In the genomic region with DNA sequence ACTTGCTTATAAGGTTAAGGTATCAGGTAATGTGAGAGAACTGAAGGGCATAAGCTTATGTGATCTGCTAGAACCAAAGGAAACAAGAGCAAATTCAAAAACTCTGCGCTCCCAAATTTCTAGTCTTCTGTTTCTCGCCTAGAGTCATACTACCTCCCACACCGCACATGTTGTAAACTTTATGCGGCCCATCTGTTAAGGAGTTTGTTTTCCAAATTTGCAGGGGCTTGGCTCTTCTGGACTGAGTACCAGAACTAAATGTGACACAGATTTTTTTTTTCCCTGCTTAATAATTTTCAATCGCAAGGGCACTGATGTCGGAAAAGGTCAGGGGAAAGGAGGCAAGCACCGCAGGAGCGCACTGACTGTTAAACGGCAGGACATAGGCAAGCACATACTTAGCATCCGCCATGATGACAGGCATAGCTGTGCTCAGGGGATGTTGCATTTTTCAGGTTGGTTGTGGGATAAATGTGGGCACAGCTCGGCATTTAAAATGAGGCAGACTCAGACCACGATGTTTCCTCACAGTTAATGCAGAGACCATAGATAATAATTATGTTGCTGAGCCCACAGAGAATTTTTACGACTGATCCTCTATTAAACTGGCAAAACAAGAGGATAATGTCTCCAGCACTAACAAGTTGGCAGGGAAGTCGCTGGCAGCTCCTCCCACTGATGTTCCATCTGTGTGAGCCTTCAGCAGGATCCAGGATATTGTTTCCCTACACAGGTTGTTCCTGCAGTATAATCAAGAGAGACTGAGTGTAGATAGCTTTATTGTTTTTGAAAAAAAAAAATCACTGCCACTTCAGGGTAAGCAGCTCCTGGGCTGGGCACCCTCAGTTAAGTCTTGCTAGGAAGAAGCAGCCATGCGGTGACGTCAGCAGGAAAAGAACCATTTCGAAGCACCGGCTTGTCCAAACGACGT, we compare ENCODE assay signal across 8 mouse cellular contexts.
DNase-seq lines count a peak whose midpoint lies in the region; ATAC-seq lines count a peak whose summit lies in the region.

No protein-coding gene starts in this region.

- intact Hi-C loops in left cerebral cortex, postnatal 14 days (cut with DNase I) = no loop called here

- H3K27me3 ChIP-seq in forebrain, embryonic 13.5 days = no peaks in the 10 kb centered on the region
- no peaks in the 10 kb centered on the region for H3K27me3 ChIP-seq in forebrain, embryonic 11.5 days (ENCODE audit: control insufficient read depth, insufficient read depth, low read length)
- H3K27me3 ChIP-seq in heart, embryonic 11.5 days (ENCODE audit: control insufficient read depth, insufficient read depth, low read length) = no peaks in the 10 kb centered on the region
- no peaks in the 10 kb centered on the region for H3K27me3 ChIP-seq in kidney, embryonic 14.5 days (ENCODE audit: control insufficient read depth, insufficient read depth, low read length)

- no peaks in the 10 kb centered on the region; the same call in 1 of the 2 replicates for H3K9me3 ChIP-seq in forebrain, embryonic 13.5 days (replicated peaks)
- no peaks in the 10 kb centered on the region for H3K9me3 ChIP-seq in forebrain, embryonic 11.5 days (ENCODE audit: control insufficient read depth, low read length)
- no peaks in the 10 kb centered on the region for H3K9me3 ChIP-seq in heart, embryonic 11.5 days (replicated peaks; ENCODE audit: control insufficient read depth, low read length)
- no peaks in the 10 kb centered on the region for H3K9me3 ChIP-seq in kidney, embryonic 14.5 days (ENCODE audit: control insufficient read depth, low read length)

- no peak overlapping the region for H3K27ac ChIP-seq in forebrain, embryonic 13.5 days
- H3K27ac ChIP-seq in forebrain, embryonic 11.5 days (ENCODE audit: low read depth, low read length) = no peak overlapping the region
- H3K27ac ChIP-seq in heart, embryonic 11.5 days (ENCODE audit: low read depth, low read length) = no peak overlapping the region
- H3K27ac ChIP-seq in kidney, embryonic 14.5 days (ENCODE audit: low read depth, low read length) = no peak overlapping the region

- no peak overlapping the region for H3K4me3 ChIP-seq in forebrain, embryonic 13.5 days
- H3K4me3 ChIP-seq in forebrain, embryonic 11.5 days (ENCODE audit: low read depth, low read length) = no peak overlapping the region
- H3K4me3 ChIP-seq in heart, embryonic 11.5 days (ENCODE audit: low read depth, low read length) = no peak overlapping the region
- H3K4me3 ChIP-seq in kidney, embryonic 14.5 days (ENCODE audit: low read length) = no peak overlapping the region

- no peak overlapping the region for H3K9ac ChIP-seq in forebrain, embryonic 13.5 days
- no peak overlapping the region for H3K9ac ChIP-seq in forebrain, embryonic 11.5 days (ENCODE audit: low read length)
- no peak overlapping the region for H3K9ac ChIP-seq in heart, embryonic 11.5 days (ENCODE audit: low read depth, low read length)
- H3K9ac ChIP-seq in kidney, embryonic 14.5 days (ENCODE audit: low read depth, low read length) = no peak overlapping the region

- 88% methylated on average over 20 of the region's 20 CpGs for WGBS in forebrain, embryonic 13.5 days
- WGBS in forebrain, embryonic 11.5 days = 85% methylated on average over 20 of the region's 20 CpGs
- WGBS in heart, embryonic 11.5 days (ENCODE audit: insufficient replicate concordance) = 86% methylated on average over 20 of the region's 20 CpGs
- WGBS in kidney, embryonic 14.5 days = 63% methylated on average over 20 of the region's 20 CpGs

- ATAC-seq in forebrain, embryonic 13.5 days = peak; percentile 80; the same call in 1 of the 2 replicates
- ATAC-seq in forebrain, embryonic 11.5 days (replicated peaks; ENCODE audit: low FRiP score) = no peak
- ATAC-seq in cerebellum, adult (ENCODE audit: insufficient number of reproducible peaks, low FRiP score, low TSS enrichment) = peak; percentile 89
- no peak for ATAC-seq in heart, embryonic 11.5 days (replicated peaks; ENCODE audit: insufficient number of reproducible peaks, low FRiP score, low TSS enrichment)
- ATAC-seq in kidney, embryonic 14.5 days (ENCODE audit: low FRiP score, low TSS enrichment) = no peak

- no peaks in the 10 kb centered on the region for H3K4me1 ChIP-seq in forebrain, embryonic 13.5 days
- no peaks in the 10 kb centered on the region for H3K4me1 ChIP-seq in forebrain, embryonic 11.5 days (replicated peaks; ENCODE audit: control insufficient read depth, insufficient read depth, low read length)
- H3K4me1 ChIP-seq in heart, embryonic 11.5 days (ENCODE audit: control insufficient read depth, insufficient read depth, low read length) = no peaks in the 10 kb centered on the region
- no peaks in the 10 kb centered on the region for H3K4me1 ChIP-seq in kidney, embryonic 14.5 days (ENCODE audit: control insufficient read depth, insufficient read depth, low read length)

- H3K36me3 ChIP-seq in forebrain, embryonic 13.5 days (ENCODE audit: poor library complexity, severe bottlenecking) = no peaks in the 10 kb centered on the region
- no peaks in the 10 kb centered on the region for H3K36me3 ChIP-seq in forebrain, embryonic 11.5 days (ENCODE audit: control insufficient read depth, insufficient read depth, low read length)
- no peaks in the 10 kb centered on the region for H3K36me3 ChIP-seq in heart, embryonic 11.5 days (ENCODE audit: control insufficient read depth, insufficient read depth, low read length)
- H3K36me3 ChIP-seq in kidney, embryonic 14.5 days (ENCODE audit: control insufficient read depth, insufficient read depth, low read length) = no peaks in the 10 kb centered on the region

- no peak for DNase-seq in forebrain, embryonic 11.5 days (ENCODE audit: low spot score)
- DNase-seq in frontal cortex, postnatal 14 days (ENCODE audit: low spot score in 2 of 2) = peak; percentile 26 to 29
- peak; percentile 65 to 75 for DNase-seq in left cerebral cortex, postnatal 14 days (ENCODE audit: low spot score in 2 of 2)
- peak; percentile 15 for DNase-seq in testis, postnatal 14 days (ENCODE audit: low spot score)

- no peak overlapping the region for H3K4me2 ChIP-seq in forebrain, embryonic 13.5 days
- no peak overlapping the region for H3K4me2 ChIP-seq in forebrain, embryonic 11.5 days (ENCODE audit: low read depth, low read length, severe bottlenecking)
- H3K4me2 ChIP-seq in heart, embryonic 11.5 days = no peak overlapping the region
- H3K4me2 ChIP-seq in kidney, embryonic 14.5 days (replicated peaks; ENCODE audit: low read depth, low read length) = no peak overlapping the region

Comparison
In these comparisons a context has a peak if more than half of its experiments do, and no peak if none do; other contexts are left out.
1. ATAC-seq: peak in forebrain, embryonic 13.5 days (single experiment) and cerebellum, adult (single experiment); none in forebrain, embryonic 11.5 days (single experiment), heart, embryonic 11.5 days (single experiment) and kidney, embryonic 14.5 days (single experiment).